Mouse (Mus musculus): ENCODE measurements at regions not wholly inside any gene's neighbourhood (a gene's known extent, or its start where the extent isn't known, plus 50 kb on each side); places are given as distances from the start of the nearest gene placed in this dataset.

DNA sequence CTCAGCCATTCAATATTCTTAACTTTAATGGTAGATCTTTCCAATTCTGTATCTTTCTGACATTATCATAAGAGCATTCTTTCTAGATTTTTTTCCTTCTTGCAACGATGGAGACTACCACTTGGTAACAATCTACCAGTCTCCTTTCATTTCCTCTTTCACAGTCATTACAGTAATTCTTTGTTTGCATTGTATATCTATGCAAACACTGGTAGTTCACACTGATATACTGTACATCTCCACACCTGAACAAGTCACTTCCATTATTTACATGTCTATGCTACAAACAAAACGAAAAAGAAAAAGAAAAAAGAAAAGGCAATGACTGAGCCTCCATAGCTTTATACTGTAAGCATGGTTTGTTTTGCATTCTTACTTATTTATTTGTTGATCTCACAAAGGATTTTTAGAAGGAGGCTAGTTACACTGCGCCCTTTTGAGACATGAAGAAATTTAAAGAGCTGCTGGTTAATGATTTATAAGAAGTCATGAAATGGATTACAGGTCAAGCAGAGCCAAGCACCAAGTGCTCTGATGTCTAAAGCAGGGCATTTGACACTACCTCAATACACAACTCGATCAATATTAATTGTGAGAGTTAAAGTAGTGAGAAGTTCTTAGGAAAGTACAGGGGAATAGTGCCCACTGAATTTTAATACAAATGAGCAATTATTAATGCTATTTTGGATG, 56.5 kb upstream of the Dgkb start:
- in situ Hi-C loops (cut with MboI; ENCODE audit: unreplicated experiment in 2 of 2), result loop anchor here in 1 of 2 experiments (25.0 kb wide), 1 partner anchor 1049 kb away; no protein-coding TSS in a partner anchor
